Mouse (Mus musculus): ENCODE measurements at regions not wholly inside any gene's neighbourhood (a gene's known extent, or its start where the extent isn't known, plus 50 kb on each side); places are given as distances from the start of the nearest gene placed in this dataset.

- whole genome bisulfite sequencing (ENCODE audit: missing documents): 45% methylated on average over 14 of the region's 14 CpGs
- no peaks in the 10 kb centered on the region for H3K36me3 ChIP-seq (ENCODE audit: inconsistent target)
- H3K79me2 ChIP-seq (ENCODE audit: inconsistent target): no peaks in the 10 kb centered on the region
- H3K4me3 ChIP-seq (ENCODE audit: inconsistent target): no peak overlapping the region
- H3K27ac ChIP-seq: no peak overlapping the region
Measured at GRCm38 (mm10) chr13:83344611-83345319, 159.1 kb upstream of the Mef2c start.

- Histone ChIP-seq H3K36me3 (ENCODE audit: inconsistent target) (no peaks in the 10 kb centered on the region), H3K79me2 (ENCODE audit: inconsistent target) (no peaks in the 10 kb centered on the region), H3K4me3 (ENCODE audit: inconsistent target) (no peak overlapping the region), H3K27ac (no peak overlapping the region)
- WGBS (ENCODE audit: missing documents): 93% methylated on average over 4 of the region's 4 CpGs
Measured at GRCm38 (mm10) chr13:83355341-83355740, 148.5 kb upstream of the Mef2c start.

- no peak overlapping the region for H3K4me3 ChIP-seq (ENCODE audit: inconsistent target)
- no peaks in the 10 kb centered on the region for H3K79me2 ChIP-seq (ENCODE audit: inconsistent target)
- WGBS (ENCODE audit: missing documents): 96% methylated on average over 2 of the region's 2 CpGs
- H3K27ac ChIP-seq: no peak overlapping the region
- H3K36me3 ChIP-seq (ENCODE audit: inconsistent target): no peaks in the 10 kb centered on the region
Measured at GRCm38 (mm10) chr13:83360529-83360928, 143.3 kb upstream of the Mef2c start.

GRCm38 (mm10) chr13:83376097-83376797 lies 127.6 kb upstream of the Mef2c start:
- Histone ChIP-seq H3K4me3 (ENCODE audit: inconsistent target) (no peak overlapping the region), H3K36me3 (ENCODE audit: inconsistent target) (no peaks in the 10 kb centered on the region), H3K27ac (no peak overlapping the region), H3K79me2 (ENCODE audit: inconsistent target) (no peaks in the 10 kb centered on the region)
- 96% methylated on average over 7 of the region's 8 CpGs for WGBS (ENCODE audit: missing documents)

- Histone ChIP-seq H3K36me3 (ENCODE audit: inconsistent target) (no peaks in the 10 kb centered on the region), H3K27ac (no peak overlapping the region), H3K4me3 (ENCODE audit: inconsistent target) (no peak overlapping the region), H3K79me2 (ENCODE audit: inconsistent target) (no peaks in the 10 kb centered on the region)
- WGBS (ENCODE audit: missing documents): 67% methylated on average over 3 of the region's 3 CpGs
Measured at GRCm38 (mm10) chr13:83378644-83379043, 125.2 kb upstream of the Mef2c start.

- no peak overlapping the region for H3K4me3 ChIP-seq (ENCODE audit: inconsistent target)
- 100% methylated on average over 3 of the region's 3 CpGs for WGBS (ENCODE audit: missing documents)
- no peaks in the 10 kb centered on the region for H3K79me2 ChIP-seq (ENCODE audit: inconsistent target)
- no peaks in the 10 kb centered on the region for H3K36me3 ChIP-seq (ENCODE audit: inconsistent target)
- H3K27ac ChIP-seq: no peak overlapping the region
Measured at GRCm38 (mm10) chr13:83382609-83383008, 121.2 kb upstream of the Mef2c start.

- no peak overlapping the region for H3K4me3 ChIP-seq (ENCODE audit: inconsistent target)
- H3K79me2 ChIP-seq (ENCODE audit: inconsistent target): no peaks in the 10 kb centered on the region
- H3K27ac ChIP-seq: no peak overlapping the region
- no peaks in the 10 kb centered on the region for H3K36me3 ChIP-seq (ENCODE audit: inconsistent target)
- WGBS (ENCODE audit: missing documents): 50% methylated on average over 1 of the region's 1 CpGs
Measured at GRCm38 (mm10) chr13:83394773-83395172, 109.1 kb upstream of the Mef2c start.

- no peak overlapping the region for H3K27ac ChIP-seq
- no peaks in the 10 kb centered on the region for H3K36me3 ChIP-seq (ENCODE audit: inconsistent target)
- 98% methylated on average over 6 of the region's 6 CpGs for WGBS (ENCODE audit: missing documents)
- H3K4me3 ChIP-seq (ENCODE audit: inconsistent target): no peak overlapping the region
- H3K79me2 ChIP-seq (ENCODE audit: inconsistent target): no peaks in the 10 kb centered on the region
Measured at GRCm38 (mm10) chr13:83399381-83399780, 104.5 kb upstream of the Mef2c start.

GRCm38 (mm10) chr13:83439619-83440436 lies 64.0 kb upstream of the Mef2c start:
- H3K27ac ChIP-seq: no peak overlapping the region
- H3K36me3 ChIP-seq (ENCODE audit: inconsistent target): no peaks in the 10 kb centered on the region
- no peaks in the 10 kb centered on the region for H3K79me2 ChIP-seq (ENCODE audit: inconsistent target)
- H3K4me3 ChIP-seq (ENCODE audit: inconsistent target): no peak overlapping the region
- WGBS (ENCODE audit: missing documents): 89% methylated on average over 6 of the region's 6 CpGs

GRCm38 (mm10) chr13:83444277-83444676 lies 59.6 kb upstream of the Mef2c start:
- Histone ChIP-seq H3K4me3 (ENCODE audit: inconsistent target) (no peak overlapping the region), H3K27ac (no peak overlapping the region), H3K36me3 (ENCODE audit: inconsistent target) (no peaks in the 10 kb centered on the region), H3K79me2 (ENCODE audit: inconsistent target) (no peaks in the 10 kb centered on the region)
- 45% methylated on average over 1 of the region's 1 CpGs for WGBS (ENCODE audit: missing documents)

GRCm38 (mm10) chr13:83450820-83451219 lies 53.0 kb upstream of the Mef2c start:
- H3K79me2 ChIP-seq (ENCODE audit: inconsistent target): no peaks in the 10 kb centered on the region
- no peak overlapping the region for H3K27ac ChIP-seq
- no peaks in the 10 kb centered on the region for H3K36me3 ChIP-seq (ENCODE audit: inconsistent target)
- H3K4me3 ChIP-seq (ENCODE audit: inconsistent target): no peak overlapping the region

GRCm38 (mm10) chr13:83452987-83453386 lies 50.8 kb upstream of the Mef2c start:
- no peak overlapping the region for H3K4me3 ChIP-seq (ENCODE audit: inconsistent target)
- no peaks in the 10 kb centered on the region for H3K36me3 ChIP-seq (ENCODE audit: inconsistent target)
- 70% methylated on average over 4 of the region's 4 CpGs for WGBS (ENCODE audit: missing documents)
- no peaks in the 10 kb centered on the region for H3K79me2 ChIP-seq (ENCODE audit: inconsistent target)
- no peak overlapping the region for H3K27ac ChIP-seq
